Mouse (Mus musculus) urinary bladder, postnatal 36 days (tissue): ENCODE results near the gene Usp32.

Experiments
- DNase-seq, 2 experiments: peaks; one replicate each; pipeline ENCODE4 v3.0.0; 2022; ENCODE audit warnings: low spot score in 2 of 2, mixed read lengths in 1 of 2

The Usp32 gene

GRCm38 (mm10) chr11:84948526-84948925, 191.4 kb downstream of the Usp32 start:
- no peak for DNase-seq

DNA sequence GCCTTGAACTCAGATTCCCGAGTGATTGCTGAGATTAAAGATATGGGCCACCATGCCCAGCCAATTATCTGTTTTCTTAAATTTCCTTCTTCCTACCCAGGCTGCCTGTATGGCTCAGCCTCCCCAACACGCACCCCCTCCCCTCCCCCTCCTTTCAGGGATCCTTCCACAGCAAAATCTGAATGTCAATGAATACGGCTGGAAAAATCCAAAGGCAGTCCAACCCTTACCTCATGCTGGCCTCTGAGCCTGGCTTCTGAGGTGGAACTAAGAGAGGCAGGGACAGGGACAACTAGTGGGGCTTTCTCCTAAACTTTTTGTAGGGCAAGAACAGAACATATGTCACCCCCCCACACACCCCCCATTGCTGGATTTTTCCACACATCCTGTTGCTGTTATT, 191.8 kb downstream of the Usp32 start:
- DNase-seq = no peak

DNA sequence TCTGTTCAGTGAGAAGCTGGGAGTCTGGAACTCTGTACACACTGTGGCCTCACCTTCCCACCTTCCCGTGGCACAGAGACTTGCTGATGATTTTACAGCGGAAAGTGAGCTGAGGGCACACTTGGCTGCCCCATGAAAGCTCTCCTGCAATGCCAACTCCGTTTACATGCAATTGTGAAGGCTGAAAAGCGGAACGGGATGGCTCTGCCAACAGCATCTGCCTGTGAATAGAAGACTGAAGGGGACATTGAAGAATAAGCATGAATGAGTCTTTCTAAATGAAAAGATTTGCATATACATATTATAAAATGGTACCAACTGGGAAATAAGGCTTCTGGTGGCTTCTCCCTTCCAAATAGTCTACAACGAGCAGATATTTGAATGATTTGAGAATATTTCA, 192.8 kb downstream of the Usp32 start:
- DNase-seq = no peak

GRCm38 (mm10) chr11:84945841-84946240, 194.1 kb downstream of the Usp32 start:
- DNase-seq = no peak

DNA sequence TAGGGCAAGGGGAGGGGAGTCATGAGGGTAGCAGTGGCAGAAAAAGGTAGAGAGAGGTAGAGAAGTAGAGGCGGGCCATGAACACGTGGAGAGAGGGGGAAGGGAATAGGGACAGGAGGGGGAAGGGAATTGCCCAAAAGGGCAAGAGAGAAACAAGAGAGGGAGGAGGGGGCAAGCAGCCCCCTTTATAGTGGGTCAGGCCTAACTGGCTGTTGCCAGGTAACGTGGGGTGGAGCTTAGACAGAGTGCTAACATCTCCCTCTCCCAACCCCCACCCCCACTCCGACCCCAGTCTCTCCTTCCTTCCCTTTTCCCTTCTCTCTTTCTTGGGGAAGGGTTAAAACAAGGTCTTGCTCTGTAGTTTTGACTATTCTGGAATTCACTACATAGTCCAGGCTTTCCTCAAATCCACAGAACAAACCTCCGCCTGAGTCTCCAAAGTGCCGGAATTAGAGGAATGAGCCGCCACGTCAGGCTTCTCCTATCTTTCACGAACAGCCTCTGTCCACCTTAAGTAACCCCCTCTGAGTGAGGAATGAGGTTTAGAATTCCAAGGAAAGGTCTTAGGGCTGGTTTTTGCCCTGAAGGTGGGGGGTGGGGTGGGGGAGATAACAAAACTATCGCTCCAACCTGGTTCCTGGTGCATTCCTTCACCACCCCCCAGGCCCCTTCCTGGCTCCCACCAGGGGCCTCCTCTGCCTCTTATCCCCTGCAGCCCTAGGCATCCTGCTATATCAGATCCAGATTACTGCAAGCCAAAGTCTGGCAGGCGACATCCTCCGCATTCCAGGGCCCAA, 195.1 kb downstream of the Usp32 start:
- peak in 1 of 2 experiments; percentile 8 for DNase-seq

GRCm38 (mm10) chr11:84943948-84944347, 196.0 kb downstream of the Usp32 start:
- peak; percentile 20 to 30 for DNase-seq

DNA sequence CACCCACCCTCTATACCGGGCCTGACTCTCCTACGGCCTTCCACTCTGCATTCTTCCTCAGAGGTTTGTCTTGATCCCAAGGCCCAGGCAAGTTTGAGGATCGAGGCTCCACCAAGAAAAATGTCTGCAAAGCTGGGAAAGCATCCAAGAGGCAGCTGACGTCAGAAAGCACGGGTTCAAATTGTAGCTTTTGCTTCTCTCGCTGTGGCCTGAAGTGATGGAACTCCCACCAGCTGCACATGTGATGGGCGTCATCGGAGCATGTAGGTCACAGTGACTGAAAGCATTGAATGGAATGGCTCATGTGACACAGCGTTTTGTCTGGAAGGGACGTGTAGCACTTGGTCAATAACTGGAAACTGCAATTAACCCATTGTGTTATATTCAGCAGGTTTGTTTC, 199.8 kb downstream of the Usp32 start:
- no peak for DNase-seq

- no peak for DNase-seq
Measured at GRCm38 (mm10) chr11:84939508-84940053, 200.4 kb downstream of the Usp32 start.
